Mouse (Mus musculus) heart, postnatal 10 days (tissue): Measurements from ENCODE around the gene 4930539E08Rik. TPM values are rescaled to one million over a fixed set of nuclear protein-coding genes. Genes with fewer than 3 reads are reported as not detected.

Experiments
- DNase-seq, 2 experiments: peaks; one replicate each; pipeline ENCODE4 v3.0.0; 2021
- intact Hi-C: fragments of 180-260 bp; cut with DNase I; formaldehyde crosslinking; loops from one replicate; pipeline ENCODE4 v1.15.1; 2025
- total RNA-seq, 2 experiments: library from RNA; stranded (reverse); gene quantifications; 2 replicates each; pipeline ENCODE4 v1.2.3; 2021

The 4930539E08Rik gene
- total RNA-seq, result under 1 TPM in 1 of 2 experiments, not detected in 1; 0.05 TPM

DNA sequence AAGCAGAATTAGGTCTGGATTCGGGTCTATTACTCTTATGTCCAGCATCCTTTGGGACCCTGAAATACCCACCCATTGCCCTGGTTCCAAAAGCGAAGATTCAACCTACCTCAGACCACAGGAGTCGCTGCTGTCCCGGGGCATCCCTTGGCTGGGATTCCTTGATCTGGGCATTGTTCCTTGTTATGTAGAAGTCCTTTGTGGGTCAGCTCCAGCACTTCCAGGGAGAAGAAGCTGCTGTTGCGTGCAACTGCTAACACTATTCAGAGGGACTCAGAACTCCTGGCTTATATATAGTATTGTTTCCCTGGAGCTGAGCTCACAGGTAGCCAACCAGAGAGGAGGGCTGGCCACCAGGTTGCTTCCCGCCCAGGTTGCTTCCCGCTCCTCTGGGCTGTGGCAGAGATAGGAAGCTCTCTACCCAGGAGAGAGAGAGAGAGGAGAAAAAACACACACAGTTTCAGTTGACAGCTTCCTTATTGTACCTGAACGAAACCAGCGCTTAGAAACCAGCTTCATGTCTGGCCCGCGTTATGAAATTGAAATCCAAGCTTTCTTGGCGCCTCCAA is at the start of gene 4930539E08Rik:
Gene 4930539E08Rik (minus strand): TSS at position 265 of the 569 bp plus-strand sequence.
- no peak for DNase-seq
- intact Hi-C loops, result no loop called here

DNA sequence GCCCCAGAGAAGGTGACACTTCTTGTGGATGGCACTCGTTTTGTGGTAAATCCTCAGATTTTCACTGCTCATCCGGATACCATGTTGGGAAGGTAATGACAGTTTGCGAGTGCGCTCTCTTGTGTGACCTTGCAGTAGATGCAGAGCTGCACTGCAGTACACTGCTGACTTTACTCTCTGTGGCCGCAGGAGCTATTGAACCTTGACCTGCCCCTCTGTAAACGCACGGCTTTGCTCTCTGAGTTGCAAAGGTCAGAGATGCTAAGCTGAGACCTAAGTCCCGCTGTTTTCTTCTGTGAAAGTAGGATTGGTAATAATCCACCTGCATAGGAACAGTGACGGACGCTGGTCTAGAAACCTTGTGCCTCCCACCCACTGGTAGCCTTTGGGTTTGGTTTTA is 46.5 kb upstream of the 4930539E08Rik start:
- intact Hi-C loops, result no loop called here
- DNase-seq, result no peak

DNA sequence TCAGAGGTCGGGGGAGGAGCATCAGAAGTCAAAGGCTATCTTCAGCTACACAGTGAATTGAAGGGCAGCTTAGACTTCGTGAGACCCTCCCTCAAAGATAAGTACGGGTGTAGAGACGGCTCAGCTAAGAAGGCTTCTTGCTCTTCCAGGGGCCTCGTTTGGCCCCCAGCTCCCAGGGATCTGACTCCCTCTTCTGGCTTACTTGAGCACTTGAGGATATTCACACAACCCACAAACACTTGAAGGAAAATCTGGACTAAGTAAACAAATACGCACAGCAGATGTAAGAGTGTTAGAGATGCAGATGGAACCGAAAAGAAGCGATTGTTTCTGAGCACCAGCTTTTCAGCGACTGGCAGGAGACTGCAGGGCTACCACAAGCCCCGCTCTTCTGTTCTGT is 45.5 kb upstream of the 4930539E08Rik start:
- intact Hi-C loops, result no loop called here
- DNase-seq, result no peak

DNA sequence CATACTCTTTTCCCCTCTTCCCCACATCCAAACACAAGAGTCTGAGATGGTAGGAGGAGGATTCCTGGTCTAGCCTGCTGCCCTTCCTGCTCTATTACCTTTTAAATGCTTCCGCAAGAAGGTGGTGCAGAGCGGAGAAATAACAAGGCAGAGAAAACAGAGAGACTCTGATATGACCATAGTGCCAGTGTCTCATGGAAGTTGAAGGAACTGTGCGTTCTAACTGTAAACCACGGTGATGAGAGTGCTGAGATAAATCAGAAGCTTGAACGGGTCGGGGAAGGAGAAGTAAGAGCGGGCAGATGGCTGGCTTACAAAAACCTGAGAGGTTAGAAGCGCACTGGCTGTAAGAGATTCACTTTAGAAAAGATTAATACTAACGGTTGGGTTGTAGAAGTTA is 39.3 kb upstream of the 4930539E08Rik start:
- intact Hi-C loops, result no loop called here

DNA sequence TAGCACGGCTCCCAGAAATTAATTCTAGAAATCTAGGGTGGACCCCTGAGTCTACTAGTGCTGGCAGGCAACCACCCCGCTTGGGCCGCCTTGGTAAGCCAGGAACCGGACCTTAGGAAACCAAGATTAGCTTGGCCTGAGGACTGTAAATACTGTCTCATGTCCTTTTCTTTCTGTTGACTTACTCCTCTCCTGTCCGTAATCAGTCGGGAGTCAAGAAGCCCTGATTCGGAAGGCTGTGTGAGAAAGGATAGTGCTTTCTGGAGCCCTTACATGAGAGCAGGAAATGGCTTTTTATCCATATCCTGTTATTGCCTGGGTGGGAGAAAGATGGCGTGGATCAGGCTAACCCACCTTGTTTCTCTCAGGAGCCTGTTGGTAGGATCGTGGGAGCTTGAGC is 38.1 kb upstream of the 4930539E08Rik start:
- DNase-seq, result peak; percentile 34 to 55
- intact Hi-C loops, result no loop called here

More for the DNA sequence above, 39.3 kb upstream of the 4930539E08Rik start:
- DNase-seq, result no peak

DNA sequence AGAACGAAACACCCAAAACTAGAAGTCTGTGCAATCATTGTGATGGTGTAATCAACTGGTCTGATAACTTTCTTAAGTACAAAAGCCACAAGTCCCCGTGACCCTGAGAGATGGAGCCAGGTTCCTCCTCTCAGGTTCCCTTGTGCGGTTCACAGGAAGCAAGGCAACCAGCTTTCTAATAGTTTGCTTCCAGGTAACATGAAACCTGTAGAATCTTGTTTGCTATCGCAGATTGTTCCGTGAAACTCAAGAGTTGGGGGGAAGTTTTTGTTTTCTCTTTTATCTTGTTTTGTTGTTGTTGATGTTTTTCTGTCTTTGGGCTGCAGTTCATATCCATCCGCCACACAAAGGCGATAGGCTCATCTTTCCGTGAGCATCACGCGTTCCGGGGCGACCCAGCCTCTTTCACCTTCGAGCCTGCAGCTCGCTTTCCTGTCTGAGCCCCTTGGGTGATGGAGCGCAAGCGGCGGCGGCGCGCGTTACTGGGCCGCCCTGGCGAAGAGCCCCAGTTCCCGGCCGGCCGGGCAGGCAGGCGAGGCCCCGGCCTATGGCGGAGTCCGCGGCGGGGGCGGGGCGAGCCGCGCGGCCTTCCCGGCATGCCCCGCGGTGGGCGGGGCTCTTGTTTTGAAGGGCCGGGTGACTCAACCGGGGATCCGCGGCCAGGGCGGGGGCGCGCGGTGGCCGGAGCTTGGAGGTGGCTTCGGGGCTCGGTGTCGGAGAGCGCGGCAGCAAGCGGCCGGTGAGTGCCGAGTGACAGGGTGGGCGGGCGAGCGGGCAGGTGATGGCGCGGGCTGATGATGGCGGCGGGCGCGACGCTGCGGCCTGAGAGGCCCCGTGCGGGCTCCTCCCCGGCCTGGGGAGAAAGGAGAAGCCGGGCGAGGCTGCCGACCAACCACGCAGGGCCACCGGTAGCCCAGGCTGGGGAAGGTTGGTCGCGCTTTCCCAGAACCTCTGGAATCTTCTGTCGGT is 37.0 kb upstream of the 4930539E08Rik start, which contains the start of gene Kctd20:
Gene Kctd20 (plus strand): TSS at position 120 of the 969 bp plus-strand sequence.
- intact Hi-C loops, result loop anchor here (2.0 kb wide), 1 partner anchor 21 kb away; no protein-coding TSS in a partner anchor
- peak; percentile 96 to 97 for DNase-seq

DNA sequence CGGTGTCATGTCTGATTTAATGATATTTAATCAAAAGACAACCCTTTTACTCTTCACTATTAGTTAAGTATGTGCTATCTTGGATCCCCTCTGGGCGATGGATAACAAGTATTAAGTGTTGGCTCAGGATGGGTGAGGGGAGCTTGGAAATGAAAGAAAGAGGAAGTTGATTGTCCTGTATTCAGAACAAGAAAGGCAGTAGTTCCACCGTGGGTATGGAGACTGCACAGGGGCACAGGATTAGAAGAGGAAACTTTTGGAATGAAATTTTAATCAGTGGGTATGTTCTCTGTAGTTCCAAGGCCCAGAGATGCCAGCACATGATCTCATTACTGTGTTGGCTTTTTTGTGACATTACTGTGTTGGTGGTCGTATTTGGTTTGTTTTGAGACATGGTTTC is 35.6 kb upstream of the 4930539E08Rik start:
- intact Hi-C loops, result loop anchor here (2.0 kb wide), 1 partner anchor 20 kb away; no protein-coding TSS in a partner anchor

DNA sequence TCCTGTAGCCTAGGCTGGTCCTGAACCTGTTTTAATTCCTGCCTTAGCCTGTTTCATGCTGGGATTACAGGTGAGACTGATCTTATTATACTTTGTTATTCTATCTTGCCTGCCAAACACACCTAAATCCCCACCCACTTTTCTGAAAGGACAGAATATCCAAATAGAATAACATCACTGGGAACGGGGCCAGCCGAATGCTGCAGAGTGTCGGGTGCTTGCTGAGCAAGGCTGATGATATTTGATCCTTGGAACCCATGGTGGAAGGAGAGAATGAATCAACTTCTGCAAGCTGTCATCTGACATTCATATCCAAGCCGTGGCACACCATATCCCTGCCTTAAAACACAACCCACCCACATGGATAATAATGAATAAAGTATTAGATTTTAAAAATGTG is 33.5 kb upstream of the 4930539E08Rik start:
- intact Hi-C loops, result no loop called here
- no peak for DNase-seq

More for the DNA sequence above, 35.6 kb upstream of the 4930539E08Rik start:
- DNase-seq, result no peak

DNA sequence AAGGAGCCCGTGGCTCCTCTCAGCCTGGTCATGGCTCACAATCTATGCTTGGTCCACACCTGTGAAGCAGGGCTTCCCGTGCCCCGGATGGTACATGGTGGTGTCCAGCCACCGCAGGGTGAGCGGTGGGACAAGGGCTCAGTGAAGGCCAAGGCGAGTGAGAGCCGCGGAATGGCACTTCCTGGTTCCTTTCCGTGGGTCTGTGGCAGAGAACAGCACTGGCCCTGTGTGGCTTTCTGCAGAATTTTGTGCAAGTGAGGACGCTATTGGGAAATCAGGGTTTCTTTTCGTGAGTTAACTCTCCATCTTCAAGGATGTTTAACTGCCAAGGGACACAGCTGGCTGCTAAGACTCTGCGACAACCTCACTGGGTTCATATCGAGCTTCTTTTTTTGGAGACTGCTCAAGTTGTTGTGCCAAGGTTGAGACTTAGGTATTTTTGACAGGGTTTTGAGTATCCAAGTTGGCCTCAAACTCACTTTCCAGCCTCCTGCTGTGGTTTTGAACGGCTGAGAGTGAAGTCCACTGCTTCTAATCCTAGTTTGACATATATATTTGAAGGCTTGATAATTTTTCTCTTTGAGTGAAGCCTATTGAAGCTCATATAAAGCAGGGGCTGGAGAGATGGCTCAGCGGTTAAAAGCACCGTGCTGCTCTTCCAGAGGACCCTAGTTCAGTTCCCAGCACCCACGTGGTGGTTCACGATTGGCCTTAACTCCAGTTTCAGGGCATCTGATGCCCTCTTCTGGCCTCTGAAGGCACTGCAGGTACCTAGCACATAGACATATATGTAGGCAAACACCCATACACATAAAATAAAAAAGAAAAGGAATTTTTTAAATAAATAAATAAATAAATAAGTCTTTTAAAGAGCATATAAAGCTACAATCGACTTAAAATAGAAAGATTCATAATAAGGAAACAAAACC is 32.2 kb upstream of the 4930539E08Rik start:
- DNase-seq, result no peak
- intact Hi-C loops, result no loop called here

DNA sequence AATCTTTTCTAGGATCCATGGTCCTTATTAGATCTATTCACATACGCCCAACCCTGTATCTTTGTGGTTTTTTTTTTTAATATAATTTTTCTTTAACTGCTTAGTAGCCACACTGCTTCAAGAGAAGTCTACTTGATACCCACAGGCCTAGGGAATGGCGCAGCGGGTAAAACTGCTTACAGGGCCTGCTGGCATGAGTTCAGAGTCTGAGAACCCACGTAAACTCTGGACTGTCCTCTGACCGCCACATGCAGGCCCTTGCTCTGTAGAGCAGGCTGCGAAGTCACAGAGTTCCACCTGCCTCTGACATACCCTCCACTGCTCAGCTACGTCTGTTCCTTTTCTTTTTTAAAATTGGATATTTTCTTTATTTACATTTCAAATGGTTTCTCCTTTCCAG is 29.4 kb upstream of the 4930539E08Rik start:
- intact Hi-C loops, result no loop called here
- no peak for DNase-seq

DNA sequence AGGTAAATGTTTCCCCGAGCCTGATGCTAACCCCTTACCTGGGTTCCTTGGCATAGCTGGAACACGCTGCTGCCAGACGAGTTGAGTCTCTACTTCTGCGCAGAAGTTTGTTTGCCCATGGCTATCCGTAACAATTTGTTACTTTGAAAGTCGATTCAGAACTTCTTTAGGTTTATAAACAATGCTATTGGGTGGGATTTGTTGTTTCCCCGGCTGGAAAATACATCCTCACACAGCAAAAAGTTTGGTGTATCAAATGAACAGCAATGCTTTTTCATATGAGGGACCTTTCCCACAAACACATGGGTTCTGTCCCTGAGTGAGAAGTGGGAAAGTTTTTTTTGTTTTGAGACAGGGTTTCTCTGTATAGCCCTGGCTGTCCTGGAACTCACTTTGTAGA is 28.6 kb upstream of the 4930539E08Rik start, which contains the start of gene Pxt1:
Gene Pxt1 (minus strand): TSS at position 101 of the 400 bp plus-strand sequence.
- intact Hi-C loops, result no loop called here

DNA sequence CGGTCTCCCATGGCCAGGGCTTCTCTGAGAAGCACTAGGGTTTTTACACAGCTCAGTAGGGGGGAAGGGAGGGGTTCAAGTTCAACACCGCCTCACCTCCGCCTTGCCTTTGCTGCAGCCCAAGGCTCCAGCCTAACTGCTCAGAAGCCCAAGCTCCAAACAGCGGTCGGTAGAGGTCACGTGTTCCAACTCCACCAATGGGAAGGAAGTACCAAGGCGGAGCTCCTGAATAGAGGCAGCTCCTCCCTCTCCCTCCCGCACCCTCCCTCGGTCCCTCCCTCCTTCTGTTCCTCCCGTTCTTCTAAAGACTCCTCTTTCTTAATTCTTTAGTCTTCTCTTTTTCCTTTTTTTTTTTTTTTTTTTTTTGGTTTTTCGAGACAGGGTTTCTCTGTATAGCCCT is 27.0 kb upstream of the 4930539E08Rik start:
- intact Hi-C loops, result no loop called here
- DNase-seq, result no peak

More for the DNA sequence above, 28.6 kb upstream of the 4930539E08Rik start, which contains the start of gene Pxt1:
- no peak for DNase-seq

DNA sequence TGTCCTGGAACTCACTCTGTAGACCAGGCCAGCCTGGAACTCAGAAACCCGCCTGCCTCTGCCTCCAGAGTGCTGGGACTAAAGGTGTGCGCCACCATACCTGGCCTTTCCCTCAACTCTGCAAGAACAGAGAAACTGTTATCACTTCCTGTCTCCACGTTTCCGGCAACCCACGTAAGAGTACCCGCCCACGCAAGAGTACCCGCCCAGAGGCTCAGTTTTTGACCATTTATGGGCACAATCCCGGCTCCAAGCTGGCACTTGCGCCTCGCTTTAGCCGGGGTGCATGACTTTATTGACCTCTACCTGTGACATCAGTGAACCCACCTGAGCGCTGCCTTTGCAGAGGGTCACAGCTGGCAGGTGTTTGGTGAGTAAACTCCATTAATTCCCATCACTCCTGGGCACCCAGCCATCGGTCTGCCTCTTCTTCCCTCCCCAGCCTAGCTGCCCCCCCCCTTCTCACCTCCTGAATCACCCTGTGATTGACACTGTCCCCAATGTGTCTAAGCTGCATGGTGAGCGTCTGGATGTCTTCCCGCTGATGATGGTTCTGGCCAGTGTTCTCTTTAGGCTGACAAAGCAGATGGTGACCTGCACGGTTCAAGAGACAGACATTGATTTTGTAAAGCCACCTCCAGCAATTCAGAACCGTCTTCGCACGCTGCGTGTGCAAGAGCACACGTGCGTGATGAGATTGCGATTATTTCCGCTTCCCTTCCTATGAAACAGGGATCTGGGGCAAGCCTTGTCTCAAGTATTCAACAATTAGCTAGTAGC is 25.8 kb upstream of the 4930539E08Rik start:
- intact Hi-C loops, result no loop called here
- DNase-seq, result no peak

DNA sequence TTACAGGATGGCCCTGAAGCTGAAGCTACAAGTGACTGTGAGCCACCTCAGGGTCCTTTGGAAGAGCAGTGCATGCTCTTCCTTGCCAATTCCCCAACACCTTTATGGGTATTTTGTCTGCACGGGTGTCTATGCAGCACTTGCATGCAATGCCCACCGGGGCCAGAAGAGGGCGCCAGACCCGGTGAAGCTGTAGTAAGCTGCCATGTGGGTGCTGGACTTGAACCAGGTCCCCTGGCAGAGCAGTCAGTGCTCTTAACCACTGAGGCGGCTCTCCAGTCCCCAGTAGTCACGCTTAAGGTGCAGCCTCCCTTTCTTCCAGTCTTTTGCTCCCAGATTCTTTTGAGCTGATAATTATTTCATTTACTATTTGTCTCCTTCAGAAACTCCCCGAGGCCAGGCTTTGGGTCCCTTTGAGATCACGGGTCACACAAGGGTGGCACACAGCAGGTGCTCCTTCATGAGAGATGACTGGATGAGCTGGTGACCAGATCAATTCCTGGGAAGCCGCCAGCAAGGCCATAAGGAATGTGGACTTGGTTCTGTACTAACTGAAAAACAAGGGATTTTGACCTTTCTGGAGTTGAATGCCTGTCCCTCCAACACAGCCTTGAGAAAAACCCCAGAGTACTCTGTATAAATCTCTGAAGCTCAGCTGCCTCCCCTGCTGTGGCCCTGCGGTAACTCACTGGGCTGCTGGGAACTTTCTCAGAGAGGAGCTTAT is 21.7 kb upstream of the 4930539E08Rik start:
- peak; percentile 16 to 62 for DNase-seq
- intact Hi-C loops, result no loop called here

DNA sequence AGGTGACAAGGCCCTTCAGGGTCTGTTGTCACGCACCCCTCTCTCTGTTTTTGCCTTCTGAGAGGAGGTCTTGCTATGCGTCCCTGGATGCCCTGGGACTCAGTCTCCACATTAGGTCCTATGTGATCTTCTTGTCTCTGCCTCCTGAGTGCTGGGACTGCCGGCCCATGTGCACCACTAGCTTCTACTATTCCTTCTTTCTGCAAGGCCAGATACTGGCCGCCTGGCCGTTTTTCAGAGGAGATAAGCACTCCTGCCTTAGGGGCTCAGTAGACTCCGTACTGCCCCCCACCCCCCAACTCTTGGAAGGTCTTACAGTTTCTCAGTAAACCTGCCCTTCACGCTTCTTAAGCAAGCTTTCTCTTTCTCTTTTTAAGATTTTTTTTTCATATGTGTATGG is 21.0 kb upstream of the 4930539E08Rik start:
- intact Hi-C loops, result no loop called here
- no peak for DNase-seq

DNA sequence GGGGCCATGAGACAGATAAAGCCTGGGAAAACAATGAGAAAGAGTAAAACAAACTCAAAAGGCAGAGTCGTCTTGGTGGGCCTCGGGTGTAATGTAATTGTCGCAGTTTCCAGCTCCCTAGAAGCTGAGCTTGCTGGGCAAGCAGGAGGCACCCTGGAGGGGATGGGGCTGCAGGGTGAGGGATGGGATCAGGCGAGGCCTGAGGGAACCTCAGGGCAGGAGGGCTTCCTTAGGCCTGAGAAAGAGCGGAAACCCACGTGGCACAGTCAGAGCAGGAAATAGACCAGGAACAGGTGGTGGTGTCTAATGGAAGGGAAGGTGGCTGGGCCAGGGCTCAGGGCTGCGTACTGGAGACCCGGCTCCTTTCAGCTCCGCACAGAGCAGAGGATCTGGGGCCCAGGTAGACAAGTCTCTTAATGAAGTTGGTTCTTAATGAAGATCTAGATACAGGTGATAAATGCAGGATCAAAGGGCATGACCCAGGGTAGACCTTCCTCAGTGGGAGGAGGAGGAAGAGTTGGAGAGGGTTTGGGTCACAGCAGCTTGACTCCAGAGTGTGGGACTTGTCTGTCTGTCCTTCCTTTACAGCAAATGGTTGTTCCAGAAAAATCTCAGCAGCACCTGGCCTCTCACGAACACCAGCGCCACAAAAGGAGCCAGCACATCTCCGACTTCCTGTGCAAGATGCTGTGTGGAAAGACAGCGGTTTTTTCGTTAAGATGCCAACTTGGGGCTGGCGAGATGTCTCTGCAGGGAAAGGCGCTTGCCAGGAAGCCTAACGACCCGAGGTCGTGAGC is 19.2 kb upstream of the 4930539E08Rik start:
- DNase-seq, result no peak
- intact Hi-C loops, result no loop called here

DNA sequence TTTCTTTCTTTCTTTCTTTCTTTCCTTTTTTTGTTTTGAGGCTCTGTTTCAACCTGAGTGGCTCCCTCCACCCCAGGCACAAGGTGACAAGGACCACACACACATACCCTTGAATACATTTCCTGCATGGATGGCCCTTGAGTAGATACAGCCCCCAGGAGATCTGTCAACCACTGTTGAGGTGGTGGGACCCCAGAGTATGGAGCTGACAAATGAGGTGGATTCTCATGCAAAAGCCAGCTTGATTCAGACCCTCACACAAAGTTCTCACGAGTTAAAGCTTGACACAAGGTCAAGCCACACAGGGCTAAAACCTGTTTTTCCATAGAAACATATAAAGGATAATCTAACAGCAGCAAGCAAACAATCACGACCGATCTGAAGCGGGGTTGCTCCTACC is 17.1 kb upstream of the 4930539E08Rik start:
- intact Hi-C loops, result no loop called here
- no peak for DNase-seq
